Mouse (Mus musculus): ENCODE results near the gene Olfr104-ps.

- TF ChIP-seq CTCF (IDR thresholded peaks at IDR 0.05; ENCODE audit: low read depth) (no peak), EP300 (IDR thresholded peaks at IDR 0.05; ENCODE audit: low read depth) (no peak)
Observed at GRCm38 (mm10) chr17:37339598-37339997, 19.8 kb upstream of the Olfr104-ps start, which contains the start of gene Olfr103.
